Mouse (Mus musculus): Measurements from ENCODE around the gene Inpp4a.

DNA sequence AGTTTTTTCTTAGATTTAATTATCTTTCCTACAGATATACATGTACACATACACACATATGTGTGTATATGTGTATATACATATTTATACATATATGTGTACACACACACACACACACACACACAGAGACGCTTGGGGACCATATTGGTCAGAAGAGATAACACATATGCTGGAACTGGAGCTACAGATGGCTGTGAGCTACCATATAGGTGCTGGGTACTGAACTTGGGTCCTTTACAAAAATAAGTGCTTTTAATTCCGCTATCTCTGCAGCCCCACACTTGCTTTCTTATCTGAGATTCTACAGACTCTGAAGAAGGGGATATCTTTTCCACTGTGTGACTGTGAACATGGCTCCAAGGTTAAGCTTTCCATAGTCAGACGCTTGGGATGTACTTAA, 43.6 kb downstream of the Inpp4a start:
- TF ChIP-seq CTCF (IDR thresholded peaks at IDR 0.05; ENCODE audit: control insufficient read depth, insufficient read depth, insufficient replicate concordance, low read depth, low read length) (no peak), POLR2A (IDR thresholded peaks at IDR 0.05; ENCODE audit: control insufficient read depth, low read depth, low read length) (no peak)
